Mouse (Mus musculus) T-helper 2 cell (primary cell): Measurements from ENCODE around the gene Lypd6b.

Source experiments
- in situ Hi-C: fragments of 300-600 bp; cut with MboI, MseI; formaldehyde crosslinking; loops from one replicate; pipeline ENCODE4 v1.15.1; 2025; ENCODE audit warnings: high pct_unique_total_duplicates

Lypd6b gene

GRCm38 (mm10) chr2:49868116-49868858 lies 80.8 kb downstream of the Lypd6b start:
- in situ Hi-C loops = no loop called here

GRCm38 (mm10) chr2:49869044-49869443 lies 81.6 kb downstream of the Lypd6b start:
- in situ Hi-C loops = no loop called here

- in situ Hi-C loops = no loop called here
These were observed 82.5 kb downstream of the Lypd6b start for GRCm38 (mm10) chr2:49869782-49870514.

GRCm38 (mm10) chr2:49871012-49871411 lies 83.5 kb downstream of the Lypd6b start:
- in situ Hi-C loops = no loop called here

GRCm38 (mm10) chr2:49880507-49880906 lies 93.0 kb downstream of the Lypd6b start:
- in situ Hi-C loops = no loop called here

- in situ Hi-C loops = no loop called here
These were observed 93.5 kb downstream of the Lypd6b start for GRCm38 (mm10) chr2:49881002-49881401.

GRCm38 (mm10) chr2:49882461-49882860 lies 95.0 kb downstream of the Lypd6b start:
- in situ Hi-C loops = no loop called here

- in situ Hi-C loops = no loop called here
These were observed 96.5 kb downstream of the Lypd6b start for GRCm38 (mm10) chr2:49883990-49884389.

- in situ Hi-C loops = no loop called here
These were observed 98.7 kb downstream of the Lypd6b start for GRCm38 (mm10) chr2:49886209-49886608.

- in situ Hi-C loops = no loop called here
These were observed 100.9 kb downstream of the Lypd6b start for GRCm38 (mm10) chr2:49888346-49888745.

- in situ Hi-C loops = no loop called here
These were observed 103.2 kb downstream of the Lypd6b start for GRCm38 (mm10) chr2:49890727-49891126.

- in situ Hi-C loops = loop anchor here (10.0 kb wide), 1 partner anchor 1825 kb away; no protein-coding TSS in a partner anchor
These were observed 122.4 kb downstream of the Lypd6b start for GRCm38 (mm10) chr2:49909838-49910407.

- in situ Hi-C loops = no loop called here
These were observed 124.0 kb downstream of the Lypd6b start for GRCm38 (mm10) chr2:49911296-49912034.

- in situ Hi-C loops = no loop called here
These were observed 124.9 kb downstream of the Lypd6b start for GRCm38 (mm10) chr2:49912261-49912895.

GRCm38 (mm10) chr2:49917489-49917888 lies 130.0 kb downstream of the Lypd6b start:
- in situ Hi-C loops = no loop called here

- in situ Hi-C loops = no loop called here
These were observed 130.6 kb downstream of the Lypd6b start for GRCm38 (mm10) chr2:49918132-49918531.

GRCm38 (mm10) chr2:49918692-49919091 lies 131.2 kb downstream of the Lypd6b start:
- in situ Hi-C loops = no loop called here

- in situ Hi-C loops = no loop called here
These were observed 134.5 kb downstream of the Lypd6b start for GRCm38 (mm10) chr2:49921948-49922347.

- in situ Hi-C loops = no loop called here
These were observed 135.3 kb downstream of the Lypd6b start for GRCm38 (mm10) chr2:49922810-49923209.

GRCm38 (mm10) chr2:49926186-49926585 lies 138.7 kb downstream of the Lypd6b start:
- in situ Hi-C loops = no loop called here

GRCm38 (mm10) chr2:49927362-49927761 lies 139.9 kb downstream of the Lypd6b start:
- in situ Hi-C loops = no loop called here
